ENCODE assay signal across 24 mouse cellular contexts in genomic region chr6:147793811-147794210, GRCm38 (mm10).
A peak's percentile ranks its signal among the peaks of the same experiment; 100 is the strongest.
DNase-seq lines count a peak whose midpoint lies in the region; ATAC-seq and TF ChIP-seq lines count a peak whose summit lies in the region.
"Had no signal": no experiment of that assay in that cellular context is flagged by ENCODE, and none has a peak within 500 bp of the region (broad histone marks: within the 10 kb centered on the region; RNA-seq: fewer than 3 reads in every experiment).

No protein-coding gene starts in this region.

- DNase-seq in cerebellum, postnatal 14 days: peak; percentile 49 to 71
- DNase-seq in cerebellum, adult 9-10 months: no peak
- peak in 1 of 2 experiments; percentile 14 for DNase-seq in layer of hippocampus, adult 2 months (ENCODE audit: low spot score in 2 of 2)
- DNase-seq in layer of hippocampus, postnatal 25 days (ENCODE audit: extremely low spot score in 1 of 2, low spot score in 1 of 2): no peak
- DNase-seq in Muller cell, postnatal 12 days (ENCODE audit: inconsistent ontology term): peak; percentile 19
- DNase-seq in layer of hippocampus, postnatal 36 days: peak; percentile 8 to 9
- DNase-seq: cerebellum, adult 9-11 months; embryo, embryonic 11 days; heart, postnatal 36 days; kidney, adult 2 months; liver, embryonic 13.5 days; lung, adult 2 months; lung, postnatal 14 days; midbrain, embryonic 14.5 days; right cerebral cortex, postnatal 14 days; spleen, adult 18-20 months had no signal

- no peak overlapping the region for H3K4me3 ChIP-seq in layer of hippocampus, adult 2 months
- H3K4me3 ChIP-seq: embryonic facial prominence, embryonic 13.5 days; forebrain, embryonic 13.5 days; heart, embryonic 15.5 days; liver, embryonic 13.5 days; neural tube, embryonic 12.5 days had no signal

- TF ChIP-seq CTCF in layer of hippocampus, adult 2 months (conservative IDR thresholded peaks at IDR 0.05): no peak

- ATAC-seq in erythroblast, adult 5-6 weeks (replicated peaks; ENCODE audit: low FRiP score, poor library complexity, severe bottlenecking): no peak
- ATAC-seq: forebrain, embryonic 13.5 days; Patski had no signal

- H3K27ac ChIP-seq in layer of hippocampus, adult 2 months: 0 out of 2 replicates have a peak overlapping the region, but pooled peaks have one; percentile 4
- H3K27ac ChIP-seq: embryonic facial prominence, embryonic 13.5 days; forebrain, embryonic 13.5 days; heart, embryonic 15.5 days; hindbrain, embryonic 14.5 days; kidney, postnatal 0 days; liver, embryonic 13.5 days; neural tube, embryonic 12.5 days had no signal

Comparison
In these comparisons a context has a peak if more than half of its experiments do, and no peak if none do; other contexts are left out.
1. DNase-seq: peak in cerebellum, postnatal 14 days (2 of 2), Muller cell, postnatal 12 days (single experiment) and layer of hippocampus, postnatal 36 days (2 of 2); none in cerebellum, adult 9-10 months (single experiment) and layer of hippocampus, postnatal 25 days (0 of 2).